Mouse (Mus musculus): ENCODE results near the gene Creb5. TPM values are rescaled to one million over a fixed set of nuclear protein-coding genes. Genes with fewer than 3 reads are reported as not detected.
A peak's percentile ranks its signal among the peaks of the same experiment; 100 is the strongest.

Gene Creb5
- polyA plus RNA-seq, 1 experiment = 1.5 TPM

DNA sequence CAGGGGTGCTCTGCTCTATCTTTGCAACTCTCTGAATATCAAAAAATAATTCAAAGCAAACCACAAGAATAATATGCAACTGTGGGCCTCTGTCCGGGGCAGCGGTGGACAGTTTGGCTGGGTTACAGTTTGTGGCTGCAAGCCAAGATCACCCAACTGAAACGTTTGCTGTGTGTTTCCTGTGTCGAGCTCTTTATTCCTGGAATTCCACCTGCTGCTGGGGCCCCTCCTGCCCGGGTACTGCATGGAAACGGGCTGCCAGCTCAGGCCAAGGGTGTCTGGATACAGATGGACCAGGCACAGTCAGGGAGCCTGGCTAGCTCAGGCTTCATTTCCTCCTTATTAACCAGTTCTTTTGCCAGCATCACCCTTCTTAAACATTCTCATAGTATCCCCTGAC lies 269.0 kb downstream of the Creb5 start:
- Histone ChIP-seq H3K79me2 (ENCODE audit: control insufficient read depth, insufficient read depth) (no peaks in the 10 kb centered on the region), H3K36me3 (ENCODE audit: control insufficient read depth, insufficient read depth) (no peaks in the 10 kb centered on the region), H3K4me3 (ENCODE audit: insufficient read depth, poor library complexity, severe bottlenecking) (no peak overlapping the region), H3ac (ENCODE audit: control insufficient read depth, insufficient read length, low read depth) (no peak overlapping the region), H3K79me3 (ENCODE audit: low read depth) (no peaks in the 10 kb centered on the region), H3K27me3 (ENCODE audit: control insufficient read depth, insufficient read depth, insufficient read length) (no peaks in the 10 kb centered on the region)
- TF ChIP-seq FOSL1 (IDR thresholded peaks at IDR 0.05; ENCODE audit: insufficient read depth, low read length, poor library complexity, severe bottlenecking) (no peak), MYOG (IDR thresholded peaks at IDR 0.05; ENCODE audit: control insufficient read depth, extremely low read depth, insufficient read length) (no peak), MAX (IDR thresholded peaks at IDR 0.05) (no peak), USF1 (IDR thresholded peaks at IDR 0.05; ENCODE audit: low read depth) (no peak), MYOD1 (IDR thresholded peaks at IDR 0.05; ENCODE audit: control insufficient read depth, insufficient read length, low read depth) (no peak)

DNA sequence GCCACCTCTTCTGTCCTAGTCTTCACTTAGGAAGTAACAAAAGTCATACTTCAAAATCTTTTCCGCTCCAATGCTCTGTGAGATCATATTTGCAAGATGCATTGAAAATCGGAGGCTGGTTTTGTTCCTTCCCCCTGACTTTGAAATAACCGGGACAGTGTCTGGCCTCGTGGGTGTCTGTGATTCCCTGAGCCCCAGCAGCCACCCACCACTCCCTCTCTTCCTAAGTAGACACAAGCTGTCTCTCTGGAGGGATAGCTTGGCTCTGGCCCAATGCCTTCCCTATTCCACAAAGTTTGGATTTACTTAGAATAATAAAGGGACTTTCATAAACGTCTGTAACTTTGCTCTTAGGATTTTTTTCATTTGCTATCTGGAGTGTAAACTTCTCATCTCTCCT lies 273.9 kb downstream of the Creb5 start:
- no peaks in the 10 kb centered on the region for H3K79me3 ChIP-seq (ENCODE audit: low read depth)
- no peak overlapping the region for H3K4me3 ChIP-seq (ENCODE audit: insufficient read depth, poor library complexity, severe bottlenecking)
- H3K79me2 ChIP-seq (ENCODE audit: control insufficient read depth, insufficient read depth) = no peaks in the 10 kb centered on the region
- H3K27me3 ChIP-seq (ENCODE audit: control insufficient read depth, insufficient read depth, insufficient read length) = no peaks in the 10 kb centered on the region
- TF ChIP-seq CEBPB (IDR thresholded peaks at IDR 0.05; ENCODE audit: low read depth) = no peak
- TF ChIP-seq MYOG (IDR thresholded peaks at IDR 0.05; ENCODE audit: control insufficient read depth, extremely low read depth, insufficient read length) = no peak
- no peak overlapping the region for H3ac ChIP-seq (ENCODE audit: control insufficient read depth, insufficient read length, low read depth)
- no peaks in the 10 kb centered on the region for H3K36me3 ChIP-seq (ENCODE audit: control insufficient read depth, insufficient read depth)

DNA sequence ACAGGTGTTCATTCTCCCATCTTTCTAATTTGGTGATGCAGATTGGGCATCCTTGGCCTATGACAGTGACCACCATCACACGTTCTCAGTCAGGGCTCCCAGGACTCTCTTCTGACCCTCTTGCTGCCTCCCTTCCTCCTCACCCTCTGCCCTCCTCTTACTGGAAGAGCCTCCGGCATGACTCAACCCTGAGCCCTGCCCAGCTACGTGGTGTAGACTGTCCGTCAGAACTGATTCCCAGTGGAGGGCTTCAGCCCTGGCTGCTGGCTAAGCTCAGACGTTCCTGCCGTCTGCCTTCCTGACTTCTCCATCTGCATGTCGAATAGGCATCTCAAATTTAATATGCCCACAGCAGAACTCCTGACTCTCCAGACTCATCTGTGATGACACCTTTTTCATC lies 275.5 kb downstream of the Creb5 start:
- Histone ChIP-seq H3K36me3 (ENCODE audit: control insufficient read depth, insufficient read depth) (no peaks in the 10 kb centered on the region), H3ac (ENCODE audit: control insufficient read depth, insufficient read length, low read depth) (no peak overlapping the region), H3K79me2 (ENCODE audit: control insufficient read depth, insufficient read depth) (no peaks in the 10 kb centered on the region), H3K79me3 (ENCODE audit: low read depth) (no peaks in the 10 kb centered on the region), H3K27me3 (ENCODE audit: control insufficient read depth, insufficient read depth, insufficient read length) (no peaks in the 10 kb centered on the region), H3K4me3 (ENCODE audit: insufficient read depth, poor library complexity, severe bottlenecking) (no peak overlapping the region)
- TF ChIP-seq CTCF (IDR thresholded peaks at IDR 0.05; ENCODE audit: control insufficient read depth, insufficient read depth, insufficient read length) (no peak), MAX (IDR thresholded peaks at IDR 0.05) (no peak)

DNA sequence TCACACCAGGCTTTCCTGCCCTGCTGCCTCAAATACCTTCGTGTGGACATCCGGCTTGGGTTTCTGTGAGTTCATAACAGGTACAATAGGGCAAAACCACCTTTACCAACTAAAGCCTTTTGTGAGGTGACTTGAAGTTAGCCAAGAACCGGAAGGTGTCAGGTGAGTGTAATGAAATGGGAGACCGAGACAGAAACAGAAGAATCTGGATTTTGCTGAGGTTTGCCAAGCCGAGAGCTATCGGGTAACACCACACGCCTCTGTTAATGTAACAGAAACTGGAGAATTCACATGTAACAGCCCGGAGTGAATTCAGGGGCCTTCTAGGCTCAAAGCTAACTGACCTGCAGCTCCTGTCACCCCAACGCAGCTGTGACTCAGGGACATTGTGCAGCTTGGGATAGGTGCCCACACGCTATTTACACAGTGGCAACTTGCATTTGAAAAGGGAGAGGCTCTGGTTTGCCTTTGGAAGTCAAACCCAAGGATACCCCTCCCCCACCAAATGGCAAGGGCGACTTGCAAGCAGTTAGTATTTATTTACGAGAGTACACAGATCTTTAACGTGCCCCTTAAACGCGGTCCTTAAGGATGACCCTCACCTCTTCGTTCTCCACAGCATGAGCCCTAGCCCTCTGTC lies 276.6 kb downstream of the Creb5 start:
- Histone ChIP-seq H3K27me3 (ENCODE audit: control insufficient read depth, insufficient read depth, insufficient read length) (no peaks in the 10 kb centered on the region), H3K79me3 (ENCODE audit: low read depth) (no peaks in the 10 kb centered on the region), H3K79me2 (ENCODE audit: control insufficient read depth, insufficient read depth) (no peaks in the 10 kb centered on the region), H3ac (ENCODE audit: control insufficient read depth, insufficient read length, low read depth) (no peak overlapping the region), H3K4me3 (ENCODE audit: insufficient read depth, poor library complexity, severe bottlenecking) (no peak overlapping the region), H3K36me3 (ENCODE audit: control insufficient read depth, insufficient read depth) (no peaks in the 10 kb centered on the region)
- TF ChIP-seq CTCF (IDR thresholded peaks at IDR 0.05; ENCODE audit: control insufficient read depth, insufficient read depth, insufficient read length) = no peak
- no peak for TF ChIP-seq MAX (IDR thresholded peaks at IDR 0.05)
- no peak for TF ChIP-seq MYOD1 (IDR thresholded peaks at IDR 0.05; ENCODE audit: control insufficient read depth, insufficient read length, low read depth)
- no peak for TF ChIP-seq USF1 (IDR thresholded peaks at IDR 0.05; ENCODE audit: low read depth)
- no peak for TF ChIP-seq MYOG (IDR thresholded peaks at IDR 0.05; ENCODE audit: control insufficient read depth, extremely low read depth, insufficient read length)
- no peak for TF ChIP-seq CEBPB (IDR thresholded peaks at IDR 0.05; ENCODE audit: low read depth)
- no peak for TF ChIP-seq FOSL1 (IDR thresholded peaks at IDR 0.05; ENCODE audit: insufficient read depth, low read length, poor library complexity, severe bottlenecking)

DNA sequence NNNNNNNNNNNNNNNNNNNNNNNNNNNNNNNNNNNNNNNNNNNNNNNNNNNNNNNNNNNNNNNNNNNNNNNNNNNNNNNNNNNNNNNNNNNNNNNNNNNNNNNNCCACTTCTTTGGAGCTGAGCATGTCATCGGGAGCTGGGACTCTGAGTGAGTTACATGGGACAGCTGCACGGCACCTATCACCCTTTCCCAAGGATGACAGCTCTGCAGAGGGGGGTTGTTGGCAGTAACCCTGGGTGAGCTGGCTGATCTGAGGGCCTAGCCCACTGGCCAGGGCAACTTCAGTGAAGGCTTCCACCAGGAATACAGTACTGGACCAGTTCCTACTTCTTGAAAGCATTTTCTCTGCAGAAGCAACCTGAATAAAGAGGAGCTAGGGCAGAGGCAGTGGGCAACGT lies 282.4 kb downstream of the Creb5 start:
- Histone ChIP-seq H3K79me2 (ENCODE audit: control insufficient read depth, insufficient read depth) (peaks cover 6% of the 10 kb centered on the region), H3K4me3 (ENCODE audit: insufficient read depth, poor library complexity, severe bottlenecking) (no peak overlapping the region), H3K36me3 (ENCODE audit: control insufficient read depth, insufficient read depth) (no peaks in the 10 kb centered on the region), H3K27me3 (ENCODE audit: control insufficient read depth, insufficient read depth, insufficient read length) (no peaks in the 10 kb centered on the region), H3K79me3 (ENCODE audit: low read depth) (no peaks in the 10 kb centered on the region), H3ac (ENCODE audit: control insufficient read depth, insufficient read length, low read depth) (no peak overlapping the region)
- TF ChIP-seq MYOG (IDR thresholded peaks at IDR 0.05; ENCODE audit: control insufficient read depth, extremely low read depth, insufficient read length) (no peak), MYOD1 (IDR thresholded peaks at IDR 0.05; ENCODE audit: control insufficient read depth, insufficient read length, low read depth) (peak; percentile 93)

DNA sequence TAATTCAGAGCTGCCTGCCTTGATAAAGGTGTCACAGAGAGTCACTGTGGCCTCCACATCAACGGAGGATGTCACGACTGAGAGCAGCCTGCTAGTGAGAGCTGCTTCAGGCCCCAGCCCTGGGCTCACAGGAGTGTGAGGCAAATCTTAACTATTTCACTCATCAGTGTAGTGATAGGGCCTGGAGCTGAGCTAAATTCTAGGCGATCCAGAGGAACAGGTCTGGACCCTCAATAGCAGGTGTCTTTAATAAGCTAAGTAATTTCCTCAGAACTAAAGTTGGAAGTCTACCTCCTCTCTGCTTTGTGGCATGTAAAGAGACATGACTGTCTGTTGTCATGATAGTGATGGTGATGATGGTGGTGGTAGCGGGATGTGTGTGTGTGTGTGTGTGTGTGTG lies 283.8 kb downstream of the Creb5 start:
- peaks cover 17% of the 10 kb centered on the region for H3K79me2 ChIP-seq (ENCODE audit: control insufficient read depth, insufficient read depth)
- H3K36me3 ChIP-seq (ENCODE audit: control insufficient read depth, insufficient read depth) = no peaks in the 10 kb centered on the region
- H3ac ChIP-seq (ENCODE audit: control insufficient read depth, insufficient read length, low read depth) = no peak overlapping the region
- H3K79me3 ChIP-seq (ENCODE audit: low read depth) = no peaks in the 10 kb centered on the region
- H3K4me3 ChIP-seq (ENCODE audit: insufficient read depth, poor library complexity, severe bottlenecking) = no peak overlapping the region
- TF ChIP-seq CTCF (IDR thresholded peaks at IDR 0.05; ENCODE audit: control insufficient read depth, insufficient read depth, insufficient read length) = no peak
- no peaks in the 10 kb centered on the region for H3K27me3 ChIP-seq (ENCODE audit: control insufficient read depth, insufficient read depth, insufficient read length)
